7 mouse cellular contexts compared by ENCODE assay signal in the genomic region with DNA sequence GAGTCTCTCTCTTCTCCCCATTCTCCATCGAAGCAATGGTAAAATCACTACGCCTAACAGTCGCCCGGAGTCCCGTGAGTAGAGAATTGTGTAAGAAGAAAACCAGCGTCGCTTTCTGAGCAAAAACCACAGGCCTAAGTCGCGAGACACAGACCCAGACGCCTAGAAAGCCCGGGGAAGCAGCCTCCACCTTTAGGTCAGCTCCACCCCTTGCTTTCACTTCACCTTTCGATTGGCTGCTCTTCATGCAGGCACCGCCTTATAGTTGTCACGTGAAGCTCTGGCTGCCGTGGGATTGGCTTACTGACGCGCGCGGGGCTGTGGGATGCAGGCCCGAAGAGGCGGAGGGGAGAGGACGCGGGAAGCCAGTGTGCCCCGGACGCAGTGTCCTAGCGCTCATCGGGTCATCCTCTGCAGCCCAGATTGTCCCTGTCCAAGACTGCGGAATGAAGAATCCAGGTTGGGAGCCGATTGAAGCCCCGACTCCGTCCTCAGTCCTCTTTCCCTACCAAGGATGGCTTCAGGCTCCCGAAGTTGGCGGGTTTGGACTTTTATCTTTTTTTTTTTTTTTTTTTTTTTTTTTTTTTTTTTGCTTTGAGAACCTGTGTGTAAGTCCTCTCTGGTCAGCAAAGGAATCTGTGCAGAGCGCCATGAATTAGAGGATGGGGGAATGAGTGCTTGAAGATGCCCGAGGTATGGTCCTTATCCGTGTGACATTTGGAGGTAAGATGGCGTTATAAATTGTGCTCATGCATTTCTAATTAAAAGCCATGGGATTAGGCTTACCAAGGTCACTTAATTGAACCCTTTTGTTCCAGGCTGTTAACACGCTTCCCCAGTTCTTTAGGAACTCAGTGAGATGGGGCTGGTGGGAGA. TPM values are rescaled to one million over a fixed set of nuclear protein-coding genes. Genes with fewer than 3 reads are reported as not detected.
DNase-seq lines count a peak whose midpoint lies in the region; ATAC-seq lines count a peak whose summit lies in the region.

No protein-coding gene starts in this region.

- H3K27me3 ChIP-seq in embryonic facial prominence, embryonic 10.5 days (replicated peaks; ENCODE audit: low read depth, poor library complexity, severe bottlenecking) = no peaks in the 10 kb centered on the region
- no peaks in the 10 kb centered on the region for H3K27me3 ChIP-seq in limb, embryonic 11.5 days (ENCODE audit: control insufficient read depth, insufficient read depth, low read length)
- no peaks in the 10 kb centered on the region for H3K27me3 ChIP-seq in midbrain, embryonic 14.5 days (ENCODE audit: control insufficient read depth, insufficient read depth, low read length)

- DNase-seq in adrenal gland, postnatal 10 days = peak; percentile 96
- peak; percentile 95 for DNase-seq in embryonic facial prominence, embryonic 10.5 days (ENCODE audit: low spot score)
- peak; percentile 94 for DNase-seq in kidney, adult 18-20 months
- DNase-seq in limb, embryonic 11.5 days (ENCODE audit: low spot score) = peak; percentile 93
- DNase-seq in midbrain, embryonic 14.5 days = peak; percentile 96
- DNase-seq in spleen, adult 18-20 months = peak; percentile 85 to 88

- H3K9ac ChIP-seq in limb, embryonic 11.5 days (ENCODE audit: low read length) = peak overlapping the region; percentile 84
- H3K9ac ChIP-seq in midbrain, embryonic 14.5 days (replicated peaks; ENCODE audit: low read length) = peak overlapping the region; percentile 70

- H3K36me3 ChIP-seq in embryonic facial prominence, embryonic 10.5 days (replicated peaks) = peaks cover 27% of the 10 kb centered on the region
- H3K36me3 ChIP-seq in limb, embryonic 11.5 days (ENCODE audit: control insufficient read depth, insufficient read depth, low read length) = no peaks in the 10 kb centered on the region; the same call in 1 of the 2 replicates
- H3K36me3 ChIP-seq in midbrain, embryonic 14.5 days (ENCODE audit: control insufficient read depth, insufficient read depth, low read length) = peaks cover 15% of the 10 kb centered on the region

- H3K4me2 ChIP-seq in limb, embryonic 11.5 days (ENCODE audit: low read depth, severe bottlenecking) = peak overlapping the region; percentile 88
- H3K4me2 ChIP-seq in midbrain, embryonic 14.5 days (ENCODE audit: low read length) = peak overlapping the region; percentile 90

- no peaks in the 10 kb centered on the region for H3K9me3 ChIP-seq in embryonic facial prominence, embryonic 10.5 days
- no peaks in the 10 kb centered on the region for H3K9me3 ChIP-seq in limb, embryonic 11.5 days (ENCODE audit: control insufficient read depth, low read length)
- no peaks in the 10 kb centered on the region for H3K9me3 ChIP-seq in midbrain, embryonic 14.5 days (ENCODE audit: control insufficient read depth, low read length)

- ATAC-seq in granulocyte monocyte progenitor cell, adult 5-6 weeks (replicated peaks; ENCODE audit: poor library complexity, severe bottlenecking) = peak; percentile 99
- peak; percentile 99 for ATAC-seq in limb, embryonic 11.5 days (ENCODE audit: insufficient number of reproducible peaks, low FRiP score, low TSS enrichment, low read depth)
- peak; percentile 100 for ATAC-seq in midbrain, embryonic 14.5 days (ENCODE audit: low FRiP score, low TSS enrichment)

- H3K4me3 ChIP-seq in embryonic facial prominence, embryonic 10.5 days = peak overlapping the region; percentile 77
- H3K4me3 ChIP-seq in limb, embryonic 11.5 days (ENCODE audit: low read depth, low read length) = peak overlapping the region; percentile 68
- peak overlapping the region; percentile 59 for H3K4me3 ChIP-seq in midbrain, embryonic 14.5 days (replicated peaks; ENCODE audit: low read depth, low read length)

- peaks cover 28% of the 10 kb centered on the region for H3K4me1 ChIP-seq in embryonic facial prominence, embryonic 10.5 days
- H3K4me1 ChIP-seq in limb, embryonic 11.5 days (ENCODE audit: control insufficient read depth, insufficient read depth, low read length) = peaks cover 3% of the 10 kb centered on the region; the same call in 1 of the 2 replicates
- peaks cover 16% of the 10 kb centered on the region for H3K4me1 ChIP-seq in midbrain, embryonic 14.5 days (ENCODE audit: control insufficient read depth, insufficient read depth, low read length)

- H3K27ac ChIP-seq in embryonic facial prominence, embryonic 10.5 days (replicated peaks) = peak overlapping the region; percentile 91
- H3K27ac ChIP-seq in limb, embryonic 11.5 days (replicated peaks; ENCODE audit: low read depth, low read length) = peak overlapping the region; percentile 42; the same call in 1 of the 2 replicates
- peak overlapping the region; percentile 50 for H3K27ac ChIP-seq in midbrain, embryonic 14.5 days (replicated peaks; ENCODE audit: low read depth, low read length)

- under 1% methylated on average over 38 of the region's 38 CpGs for WGBS in embryonic facial prominence, embryonic 10.5 days
- under 1% methylated on average over 38 of the region's 38 CpGs for WGBS in limb, embryonic 11.5 days
- WGBS in midbrain, embryonic 14.5 days = under 1% methylated on average over 38 of the region's 38 CpGs

RNA-seq across cellular contexts. Expression of gene Slfn14, which starts 5.1 kb away (rescaled TPM):
- total RNA-seq in adrenal gland, postnatal 10 days (2021) = 1 to 10 TPM in 1 of 2 experiments, under 1 TPM in 1; 0.60 to 2.0 TPM
- polyA plus RNA-seq in embryonic facial prominence, embryonic 10.5 days (2016; fragmentation: Nextera tagmentation; extraction: Ambion mirVana) = 0.09 and 0.37 TPM in 2 replicates
- total RNA-seq in granulocyte monocyte progenitor cell, adult 5-6 weeks (2014; fragmentation: Nextera tagmentation) = not detected in 2 replicates
- not detected in 2 replicates for total RNA-seq in granulocyte monocyte progenitor cell, adult 5-6 weeks (2017)
- polyA plus RNA-seq in limb, embryonic 11.5 days (2014; fragmentation: Nextera tagmentation; extraction: Ambion mirVana) = 0.52 and 0.53 TPM in 2 replicates
- polyA plus RNA-seq in midbrain, embryonic 14.5 days (2014; fragmentation: Nextera tagmentation; extraction: Ambion mirVana) = 0.05 TPM in 1 of 2 replicates, not detected in the other

RNA-seq across cellular contexts. Expression of gene Ap2b1, which starts 7.2 kb away (rescaled TPM):
- total RNA-seq in adrenal gland, postnatal 10 days (2021) = 10 to 100 TPM; 78.1 to 96.0 TPM
- polyA plus RNA-seq in embryonic facial prominence, embryonic 10.5 days (2016; fragmentation: Nextera tagmentation; extraction: Ambion mirVana) = 64.9 and 71.3 TPM in 2 replicates
- total RNA-seq in granulocyte monocyte progenitor cell, adult 5-6 weeks (2014; fragmentation: Nextera tagmentation) = 60.0 and 68.0 TPM in 2 replicates
- 46.0 and 60.0 TPM in 2 replicates for total RNA-seq in granulocyte monocyte progenitor cell, adult 5-6 weeks (2017)
- 72.1 and 78.9 TPM in 2 replicates for polyA plus RNA-seq in limb, embryonic 11.5 days (2014; fragmentation: Nextera tagmentation; extraction: Ambion mirVana)
- 103 and 173 TPM in 2 replicates for polyA plus RNA-seq in midbrain, embryonic 14.5 days (2014; fragmentation: Nextera tagmentation; extraction: Ambion mirVana)

RNA-seq across cellular contexts. Expression of gene Pex12, which starts 10.8 kb away (rescaled TPM):
- total RNA-seq in adrenal gland, postnatal 10 days (2021) = 10 to 100 TPM in 1 of 2 experiments, 1 to 10 TPM in 1; 8.4 to 13.1 TPM
- polyA plus RNA-seq in embryonic facial prominence, embryonic 10.5 days (2016; fragmentation: Nextera tagmentation; extraction: Ambion mirVana) = 13.2 and 15.2 TPM in 2 replicates
- total RNA-seq in granulocyte monocyte progenitor cell, adult 5-6 weeks (2014; fragmentation: Nextera tagmentation) = 5.8 and 9.0 TPM in 2 replicates
- total RNA-seq in granulocyte monocyte progenitor cell, adult 5-6 weeks (2017) = 6.3 and 6.6 TPM in 2 replicates
- polyA plus RNA-seq in limb, embryonic 11.5 days (2014; fragmentation: Nextera tagmentation; extraction: Ambion mirVana) = 13.2 and 15.6 TPM in 2 replicates
- polyA plus RNA-seq in midbrain, embryonic 14.5 days (2014; fragmentation: Nextera tagmentation; extraction: Ambion mirVana) = 16.2 and 20.6 TPM in 2 replicates

Comparison
In these comparisons a context has a peak if more than half of its experiments do, and no peak if none do; other contexts are left out.
1. Peak in every context shown above with its lines: DNase-seq, ATAC-seq, H3K4me3 ChIP-seq and H3K27ac ChIP-seq.